Mouse (Mus musculus): ENCODE data around the gene Tppp. TPM values are rescaled to one million over a fixed set of nuclear protein-coding genes. Genes with fewer than 3 reads are reported as not detected.
A peak's percentile ranks its signal among the peaks of the same experiment; 100 is the strongest.

The Tppp gene
- polyA plus RNA-seq (2015; fragmentation: Nextera tagmentation; extraction: Ambion mirVana), result 0.60 and 0.66 TPM in 2 replicates

DNA sequence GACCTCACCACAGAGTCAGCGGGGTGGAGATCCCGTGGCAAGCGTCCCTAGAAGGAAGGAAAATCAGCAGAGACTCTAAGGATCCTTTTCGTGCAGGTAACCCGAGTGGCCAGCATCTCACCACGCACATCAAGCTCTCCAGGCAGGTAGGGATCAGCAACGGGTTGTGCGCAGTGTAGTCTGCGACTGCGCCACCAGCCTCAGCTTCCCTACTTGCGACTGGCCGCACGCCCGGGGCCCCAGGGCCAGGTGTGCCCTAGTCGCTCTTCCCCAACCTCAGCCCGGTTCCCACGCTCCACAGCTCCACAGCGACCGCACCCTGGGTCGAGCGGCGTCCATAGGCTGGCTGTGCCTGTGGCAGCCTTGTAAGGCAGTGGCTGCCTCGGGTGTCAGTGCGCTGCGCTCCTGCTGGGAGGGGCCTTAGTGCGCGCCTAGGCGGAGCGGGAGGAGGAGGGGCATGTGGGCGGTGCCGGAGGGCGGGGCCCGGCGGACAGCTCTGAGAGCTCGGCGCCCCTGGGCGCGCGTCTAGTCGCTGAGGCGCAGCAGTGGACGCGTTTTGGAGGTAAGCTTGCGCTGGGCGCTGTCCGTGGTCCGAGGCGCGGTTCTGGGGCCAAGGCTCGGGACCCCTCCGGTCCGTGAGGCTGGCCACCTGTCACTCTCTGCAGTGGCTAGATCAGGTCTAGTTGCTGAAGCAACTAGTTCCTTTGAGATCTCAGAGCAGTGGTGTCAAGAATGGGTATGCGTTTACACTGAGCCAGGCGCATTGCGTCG lies at the start of gene Tppp:
Tppp (plus strand) TSS at position 460 of the 771 bp plus-strand sequence.
- H3K36me3 ChIP-seq, result no peaks in the 10 kb centered on the region

DNA sequence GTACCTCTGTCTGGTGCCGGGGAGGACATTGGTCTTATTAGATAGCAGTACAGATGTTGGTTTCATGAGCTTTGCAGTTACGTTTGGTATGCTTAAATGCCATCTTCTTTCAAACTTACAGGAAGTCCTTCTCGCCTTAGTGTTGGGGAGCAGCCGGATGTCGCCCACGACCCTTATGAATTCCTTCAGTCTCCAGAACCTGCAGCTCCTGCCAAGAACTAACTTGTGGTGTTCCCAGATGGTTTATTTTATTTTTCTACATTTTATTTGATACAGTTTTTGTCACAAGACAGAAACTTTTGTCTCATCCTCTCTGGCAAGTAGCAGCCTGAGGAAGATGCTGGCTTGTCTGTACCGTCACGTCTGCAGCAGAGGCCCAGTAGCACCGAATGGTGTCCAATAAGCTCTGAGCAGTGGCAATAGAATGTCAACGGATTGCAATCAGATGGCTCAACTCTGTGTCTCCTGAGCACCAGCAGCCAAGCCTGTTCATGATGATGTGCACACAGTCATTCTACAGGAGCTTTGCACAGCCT lies 49.0 kb upstream of the Tppp start:
- Histone ChIP-seq H3K4me2 (no peak overlapping the region), H3K27ac (no peak overlapping the region), H3K4me1 (no peaks in the 10 kb centered on the region), H3K9me3 (replicated peaks) (no peaks in the 10 kb centered on the region), H3K27me3 (no peaks in the 10 kb centered on the region), H3K36me3 (peaks cover 70% of the 10 kb centered on the region), H3K4me3 (replicated peaks) (no peak overlapping the region), H3K9ac (no peak overlapping the region)
- no peak for ATAC-seq (replicated peaks; ENCODE audit: low FRiP score)
- WGBS, result 91% methylated on average over 10 of the region's 10 CpGs

More for the DNA sequence above, at the start of gene Tppp:
- under 1% methylated on average over 56 of the region's 56 CpGs for WGBS
- Histone ChIP-seq H3K4me1 (peaks cover 22% of the 10 kb centered on the region), H3K9me3 (replicated peaks) (no peaks in the 10 kb centered on the region), H3K4me2 (peak within 1 kb of the TSS; percentile 99), H3K27me3 (peaks cover 64% of the 10 kb centered on the region), H3K27ac (no peak within 1 kb of the TSS), H3K9ac (peak within 1 kb of the TSS; percentile 49), H3K4me3 (replicated peaks) (peak within 1 kb of the TSS; percentile 56)
- ATAC-seq (replicated peaks; ENCODE audit: low FRiP score), result peak; percentile 97

DNA sequence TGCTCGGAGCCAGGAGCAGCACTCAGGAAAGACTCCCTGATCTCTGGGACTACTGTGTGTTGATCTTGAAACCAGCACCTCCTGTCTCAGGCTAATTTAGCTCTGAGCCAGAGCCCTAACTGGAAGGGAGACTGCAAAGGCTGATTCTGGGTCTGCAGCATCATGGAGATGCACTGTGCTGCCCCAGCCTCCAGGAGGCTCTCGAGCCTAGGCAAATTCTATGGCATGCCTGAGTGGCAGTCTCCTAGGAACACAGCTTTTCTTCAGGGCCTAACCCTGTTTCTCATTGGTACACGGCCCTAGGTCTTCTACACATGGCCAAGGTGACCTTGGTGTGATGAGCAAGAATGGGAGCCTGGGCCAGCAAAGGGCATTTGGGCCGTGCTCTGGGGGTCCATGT lies 48.0 kb upstream of the Tppp start:
- 89% methylated on average over 4 of the region's 4 CpGs for WGBS

DNA sequence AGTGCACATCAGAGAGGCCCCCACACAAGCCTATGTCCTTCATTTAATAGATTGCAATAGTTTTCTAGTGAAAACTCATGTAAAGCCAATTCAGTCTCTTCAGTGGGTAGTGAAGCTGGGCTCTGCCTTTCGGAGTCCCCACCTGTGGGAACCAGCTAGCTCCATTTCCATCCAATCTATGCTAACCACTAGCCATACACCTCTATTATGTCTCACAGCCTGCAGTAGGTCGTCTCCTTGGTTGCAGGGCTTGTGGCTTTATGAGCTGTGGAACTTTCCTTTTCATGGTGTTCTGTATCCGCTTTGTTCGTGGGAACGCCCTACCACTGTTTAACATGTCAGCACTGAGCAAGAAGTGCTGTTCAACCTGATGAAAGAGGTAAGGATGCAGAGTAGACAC lies 45.7 kb upstream of the Tppp start, which contains the start of gene Zdhhc11:
Zdhhc11 (plus strand) TSS at position 301 of the 400 bp plus-strand sequence.
- Histone ChIP-seq H3K36me3 (peaks cover 38% of the 10 kb centered on the region), H3K9ac (no peak within 1 kb of the TSS), H3K4me1 (no peaks in the 10 kb centered on the region), H3K9me3 (replicated peaks) (no peaks in the 10 kb centered on the region), H3K27ac (no peak within 1 kb of the TSS), H3K27me3 (no peaks in the 10 kb centered on the region), H3K4me3 (replicated peaks) (no peak within 1 kb of the TSS), H3K4me2 (no peak within 1 kb of the TSS)
- WGBS, result 81% methylated on average over 5 of the region's 5 CpGs
- ATAC-seq (replicated peaks; ENCODE audit: low FRiP score), result no peak

More for the DNA sequence above, 48.0 kb upstream of the Tppp start:
- Histone ChIP-seq H3K9ac (no peak overlapping the region), H3K9me3 (replicated peaks) (no peaks in the 10 kb centered on the region), H3K36me3 (peaks cover 60% of the 10 kb centered on the region), H3K4me3 (replicated peaks) (no peak overlapping the region), H3K27me3 (no peaks in the 10 kb centered on the region), H3K4me1 (no peaks in the 10 kb centered on the region), H3K27ac (no peak overlapping the region), H3K4me2 (no peak overlapping the region)
- no peak for ATAC-seq (replicated peaks; ENCODE audit: low FRiP score)

DNA sequence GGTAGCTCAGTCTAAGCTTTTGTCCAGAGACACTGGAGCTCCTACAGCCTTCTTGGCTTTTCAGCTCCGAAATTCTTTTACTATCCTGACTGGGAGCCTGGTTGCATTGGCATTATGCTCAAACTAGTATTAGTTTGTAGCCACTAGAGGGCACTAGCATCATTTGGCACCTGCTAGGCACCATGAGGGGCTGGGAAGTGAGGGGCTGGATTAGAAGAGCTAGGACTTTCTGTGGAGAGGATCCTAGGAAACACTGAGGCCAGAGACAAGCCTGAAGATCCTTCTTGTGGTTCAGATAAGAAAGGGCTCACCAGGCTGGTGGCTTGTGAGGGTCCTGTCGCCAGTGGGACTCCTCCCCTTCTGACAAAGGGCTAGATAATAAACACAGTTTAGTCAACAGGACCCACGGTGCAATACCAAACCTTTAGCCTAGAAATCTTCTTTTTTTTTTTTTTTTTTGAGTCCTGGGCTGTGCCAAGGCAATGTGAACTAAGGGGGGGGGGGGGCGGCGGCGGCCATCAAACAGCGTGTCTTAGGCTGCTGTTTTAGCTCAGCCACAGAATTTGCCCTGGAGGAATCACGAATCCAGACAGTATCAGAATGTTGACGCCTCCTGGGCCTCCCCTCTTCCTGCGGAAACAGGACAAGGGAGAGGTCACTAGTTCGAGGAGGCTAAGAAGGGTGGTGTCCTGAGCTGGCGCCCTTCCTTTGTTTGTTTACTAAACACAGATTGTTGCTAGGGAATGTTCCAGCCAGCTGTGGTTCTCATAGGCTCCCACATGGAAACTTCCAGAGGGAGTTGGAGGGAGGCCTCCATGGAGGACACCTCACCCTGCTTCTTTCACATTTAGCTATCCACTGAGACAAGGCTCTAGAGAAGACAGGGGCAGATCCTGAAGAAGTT lies 38.4 kb upstream of the Tppp start:
- Histone ChIP-seq H3K27ac (peak overlapping the region; percentile 60; the same call in 1 of the 2 replicates), H3K4me3 (replicated peaks) (no peak overlapping the region), H3K9ac (no peak overlapping the region), H3K4me1 (peaks cover 10% of the 10 kb centered on the region; the same call in 1 of the 2 replicates), H3K4me2 (peak overlapping the region; percentile 46), H3K27me3 (no peaks in the 10 kb centered on the region), H3K36me3 (no peaks in the 10 kb centered on the region), H3K9me3 (replicated peaks) (no peaks in the 10 kb centered on the region)
- WGBS, result 40% methylated on average over 12 of the region's 12 CpGs
- peak; percentile 80 for ATAC-seq (replicated peaks; ENCODE audit: low FRiP score)

DNA sequence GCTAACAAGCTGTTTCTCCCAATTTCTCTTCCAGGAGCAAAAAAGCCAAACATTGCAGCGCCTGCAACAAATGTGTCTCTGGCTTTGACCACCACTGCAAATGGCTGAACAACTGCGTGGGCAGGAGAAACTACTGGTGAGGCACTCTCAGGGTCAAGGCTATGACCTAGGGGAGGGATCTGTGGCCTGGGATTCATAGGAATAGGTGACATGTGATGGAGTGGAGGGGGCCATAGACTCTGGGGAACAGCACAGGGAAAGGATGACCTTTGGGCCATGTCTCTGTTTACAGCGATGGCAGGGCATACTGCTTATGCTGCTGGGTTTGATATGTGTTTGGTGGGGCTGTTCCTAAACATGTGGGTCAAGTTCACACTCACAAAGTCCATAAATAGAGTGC lies 34.7 kb upstream of the Tppp start:
- 88% methylated on average over 3 of the region's 3 CpGs for WGBS
- H3K9me3 ChIP-seq (replicated peaks), result no peaks in the 10 kb centered on the region
- H3K27ac ChIP-seq, result no peak overlapping the region
- H3K4me1 ChIP-seq, result peaks cover 10% of the 10 kb centered on the region; the same call in 1 of the 2 replicates
- ATAC-seq (replicated peaks; ENCODE audit: low FRiP score), result no peak
- H3K4me2 ChIP-seq, result no peak overlapping the region
- no peak overlapping the region for H3K9ac ChIP-seq
- no peaks in the 10 kb centered on the region for H3K27me3 ChIP-seq
- H3K36me3 ChIP-seq, result no peaks in the 10 kb centered on the region
- no peak overlapping the region for H3K4me3 ChIP-seq (replicated peaks)

DNA sequence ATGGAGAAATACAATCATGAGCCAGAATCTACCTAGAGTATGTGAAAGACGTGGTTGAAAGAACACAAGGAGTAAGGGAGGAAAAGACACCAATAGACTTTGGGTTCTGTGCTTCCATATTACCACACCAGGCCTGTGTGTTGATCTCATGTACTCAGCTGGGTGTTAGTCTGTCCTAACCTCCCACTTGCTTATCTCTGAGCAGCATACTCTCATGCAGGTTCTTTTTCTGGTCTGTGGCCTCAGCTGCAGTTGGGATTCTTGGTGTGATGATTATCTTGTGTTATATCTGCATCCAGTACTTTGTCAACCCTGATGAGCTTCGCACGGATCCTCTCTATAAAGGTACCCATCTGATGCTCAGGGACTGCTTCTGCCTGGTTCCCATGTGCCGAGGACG lies 32.3 kb upstream of the Tppp start:
- Histone ChIP-seq H3K36me3 (no peaks in the 10 kb centered on the region), H3K27me3 (no peaks in the 10 kb centered on the region), H3K4me2 (no peak overlapping the region), H3K9ac (no peak overlapping the region), H3K4me1 (no peaks in the 10 kb centered on the region), H3K27ac (no peak overlapping the region), H3K9me3 (replicated peaks) (no peaks in the 10 kb centered on the region), H3K4me3 (replicated peaks) (no peak overlapping the region)
- no peak for ATAC-seq (replicated peaks; ENCODE audit: low FRiP score)
- 86% methylated on average over 5 of the region's 5 CpGs for WGBS

DNA sequence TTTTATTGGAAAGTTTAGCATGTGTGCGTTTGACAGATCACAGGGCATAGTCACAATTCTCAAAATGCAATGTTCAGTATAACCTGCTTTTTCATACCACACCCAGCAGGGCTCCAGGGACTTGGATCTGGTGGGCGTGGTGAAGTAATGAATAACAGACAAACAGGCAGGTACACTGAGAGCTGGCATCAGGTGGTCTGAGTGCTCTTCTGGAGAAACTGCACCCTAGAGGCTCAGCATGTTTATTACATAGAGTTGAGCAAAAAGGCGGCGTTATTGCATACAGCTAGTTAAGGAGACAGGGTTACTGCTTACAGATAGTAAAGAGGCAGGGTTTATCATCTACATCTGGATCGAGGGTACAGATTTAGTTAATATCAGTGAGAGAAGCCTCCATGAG lies 18.9 kb upstream of the Tppp start:
- Histone ChIP-seq H3K4me1 (no peaks in the 10 kb centered on the region), H3K4me2 (no peak overlapping the region), H3K9ac (no peak overlapping the region), H3K36me3 (no peaks in the 10 kb centered on the region), H3K9me3 (replicated peaks) (no peaks in the 10 kb centered on the region), H3K4me3 (replicated peaks) (no peak overlapping the region), H3K27me3 (no peaks in the 10 kb centered on the region), H3K27ac (no peak overlapping the region)
- ATAC-seq (replicated peaks; ENCODE audit: low FRiP score), result no peak
- WGBS, result 77% methylated on average over 5 of the region's 5 CpGs

DNA sequence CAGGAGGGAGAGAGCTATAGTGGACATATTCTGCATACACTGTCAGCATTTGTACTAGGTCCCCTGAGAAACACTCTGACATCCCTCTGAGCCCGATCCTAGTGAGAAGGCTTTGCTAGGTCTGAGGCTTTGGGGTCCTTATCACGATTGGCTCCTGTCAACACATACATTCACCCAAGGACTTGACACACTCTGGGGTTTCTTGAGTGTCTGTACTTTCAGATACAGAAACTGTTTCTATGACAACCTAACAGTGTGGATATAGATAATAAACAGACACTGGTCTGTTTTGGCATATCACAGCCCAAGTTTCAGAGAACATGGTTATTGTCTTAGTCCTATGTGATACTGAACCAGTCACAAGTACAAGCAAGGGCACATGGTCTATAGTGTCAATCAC lies 18.4 kb upstream of the Tppp start:
- H3K4me3 ChIP-seq (replicated peaks), result no peak overlapping the region
- WGBS, result 82% methylated on average over 2 of the region's 2 CpGs
- no peaks in the 10 kb centered on the region for H3K9me3 ChIP-seq (replicated peaks)
- no peaks in the 10 kb centered on the region for H3K36me3 ChIP-seq
- H3K4me1 ChIP-seq, result no peaks in the 10 kb centered on the region
- ATAC-seq (replicated peaks; ENCODE audit: low FRiP score), result no peak
- no peaks in the 10 kb centered on the region for H3K27me3 ChIP-seq
- H3K4me2 ChIP-seq, result no peak overlapping the region
- no peak overlapping the region for H3K27ac ChIP-seq
- H3K9ac ChIP-seq, result no peak overlapping the region

DNA sequence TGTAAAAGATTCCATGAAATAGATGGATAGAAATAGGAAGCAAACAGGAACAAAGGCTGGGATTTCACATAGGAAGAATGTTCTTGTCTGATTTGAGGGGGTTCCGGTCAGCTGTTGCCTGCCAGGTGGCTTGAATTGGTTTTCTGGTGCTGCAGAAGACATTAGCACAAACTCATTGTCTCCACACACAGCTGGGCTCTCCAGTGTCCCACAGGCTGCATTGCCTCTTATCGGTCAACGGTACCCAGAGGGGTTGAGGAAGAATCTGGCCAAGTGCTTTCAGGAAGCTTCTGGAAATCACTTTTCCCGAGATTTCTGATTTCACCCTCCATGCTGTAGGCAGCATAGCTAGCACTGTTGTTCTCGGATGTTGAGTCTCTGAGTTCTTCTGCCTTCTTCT lies 17.9 kb upstream of the Tppp start:
- no peaks in the 10 kb centered on the region for H3K36me3 ChIP-seq
- 80% methylated on average over 5 of the region's 5 CpGs for WGBS
- no peak overlapping the region for H3K27ac ChIP-seq
- no peaks in the 10 kb centered on the region for H3K27me3 ChIP-seq
- H3K4me3 ChIP-seq (replicated peaks), result no peak overlapping the region
- no peaks in the 10 kb centered on the region for H3K9me3 ChIP-seq (replicated peaks)
- no peaks in the 10 kb centered on the region for H3K4me1 ChIP-seq
- H3K4me2 ChIP-seq, result no peak overlapping the region
- ATAC-seq (replicated peaks; ENCODE audit: low FRiP score), result no peak
- H3K9ac ChIP-seq, result no peak overlapping the region

DNA sequence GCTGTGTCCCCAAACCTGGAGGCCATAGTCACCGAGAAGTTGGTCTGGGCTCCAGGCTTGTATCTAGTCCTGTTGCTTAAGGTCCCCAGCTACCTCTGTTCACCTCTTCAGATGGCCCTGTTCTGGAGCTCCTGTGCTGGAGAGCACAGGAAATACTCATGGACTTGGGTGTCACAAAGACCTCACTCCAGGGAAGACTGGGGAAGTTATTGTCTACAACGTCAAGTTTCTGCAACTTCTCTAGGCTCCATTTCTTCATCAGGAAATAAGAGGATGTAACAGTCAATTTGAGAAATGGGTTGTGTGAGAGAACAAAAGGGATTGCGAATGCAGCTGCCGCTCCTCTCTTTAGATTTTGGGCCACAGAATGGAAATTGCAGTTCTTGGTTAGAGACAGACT lies 12.8 kb upstream of the Tppp start:
- Histone ChIP-seq H3K4me3 (replicated peaks) (no peak overlapping the region), H3K9me3 (replicated peaks) (no peaks in the 10 kb centered on the region), H3K4me1 (no peaks in the 10 kb centered on the region), H3K4me2 (no peak overlapping the region), H3K27me3 (peaks cover 9% of the 10 kb centered on the region; the same call in 1 of the 2 replicates), H3K27ac (no peak overlapping the region), H3K9ac (no peak overlapping the region), H3K36me3 (no peaks in the 10 kb centered on the region)
- 82% methylated on average over 4 of the region's 4 CpGs for WGBS
- ATAC-seq (replicated peaks; ENCODE audit: low FRiP score), result no peak

DNA sequence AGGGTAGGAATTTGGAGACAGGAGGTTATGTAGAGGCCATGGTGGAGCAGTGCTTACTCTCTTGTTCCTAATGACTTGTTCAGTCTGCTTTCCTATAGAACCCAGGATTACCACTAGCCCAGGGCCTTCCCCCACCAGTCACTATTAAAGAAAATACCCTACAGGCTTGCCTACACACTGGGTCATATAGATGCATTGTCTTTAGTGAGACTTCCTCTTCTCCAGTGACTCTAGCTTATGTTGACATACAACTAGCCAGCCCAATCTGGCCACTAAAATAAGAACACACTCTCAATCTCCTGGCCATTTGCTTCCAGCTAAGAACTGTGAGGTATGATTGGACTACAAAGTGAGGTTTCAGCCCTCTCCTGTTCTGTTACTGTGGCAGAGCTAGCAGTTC lies 8.7 kb upstream of the Tppp start:
- Histone ChIP-seq H3K9ac (no peak overlapping the region), H3K27ac (no peak overlapping the region), H3K9me3 (replicated peaks) (no peaks in the 10 kb centered on the region), H3K4me1 (no peaks in the 10 kb centered on the region), H3K27me3 (peaks cover 26% of the 10 kb centered on the region), H3K4me3 (replicated peaks) (no peak overlapping the region), H3K36me3 (no peaks in the 10 kb centered on the region), H3K4me2 (no peak overlapping the region)
- ATAC-seq (replicated peaks; ENCODE audit: low FRiP score), result no peak

All from kidney, embryonic 15.5 days (tissue).